Mouse (Mus musculus) left cerebral cortex, postnatal 10 days (tissue): Measurements from ENCODE around the gene Kalrn. TPM values are rescaled to one million over a fixed set of nuclear protein-coding genes. Genes with fewer than 3 reads are reported as not detected.

ENCODE experiments used
- DNase-seq, 2 experiments: peaks; one replicate each; pipeline ENCODE4 v3.0.0; 2021 to 2022; ENCODE audit warnings: low spot score in 2 of 2, mixed read lengths in 1 of 2; ENCODE audit errors: extremely low spot score in 1 of 2
- intact Hi-C: fragments of 180-260 bp; cut with DNase I; formaldehyde crosslinking; loops from one replicate; pipeline ENCODE4 v1.15.1; 2025
- total RNA-seq, 2 experiments: library from RNA; stranded (reverse); gene quantifications; 2 replicates each; pipeline ENCODE4 v1.2.3; 2021

The Kalrn gene
- total RNA-seq, 2 experiments from 2014 or later = 318 to 335 TPM

DNA sequence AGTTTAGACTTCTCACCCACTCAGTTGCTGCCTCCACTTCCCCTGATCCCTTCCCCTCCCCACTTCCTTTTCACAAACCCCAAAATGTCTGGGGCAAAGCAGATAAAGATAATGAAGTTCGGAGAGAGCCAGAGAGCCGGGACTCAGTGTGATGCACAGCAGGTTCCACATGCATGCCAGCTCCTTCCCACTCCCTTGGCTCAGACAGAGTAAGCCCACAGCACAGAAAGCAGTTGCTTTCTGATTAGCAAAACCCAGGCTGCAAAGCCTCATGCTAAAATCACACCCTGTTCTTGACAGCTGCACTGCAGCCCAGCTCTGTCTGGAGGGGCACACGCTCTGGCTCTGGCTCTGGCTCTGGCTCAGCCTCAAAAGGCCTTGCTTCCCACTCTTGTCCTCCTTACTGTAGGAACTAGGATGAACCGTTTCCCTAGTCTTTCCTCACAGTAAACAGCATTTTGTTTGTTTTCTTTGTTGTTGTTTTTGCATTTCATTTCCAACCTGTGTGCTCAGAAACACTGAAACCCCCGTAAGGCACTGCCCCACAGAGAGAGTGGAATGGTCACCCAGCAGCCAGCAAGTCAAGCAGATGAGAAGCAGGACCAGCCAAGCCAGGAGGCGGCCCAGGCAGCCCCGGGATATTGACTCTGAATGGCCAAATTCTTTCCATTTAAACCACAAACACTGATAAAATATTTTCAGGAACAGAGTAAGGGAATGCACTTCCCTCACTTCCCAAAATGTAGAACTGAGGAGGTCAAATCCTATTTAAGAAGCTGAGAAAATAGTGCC is 230.8 kb downstream of the Kalrn start:
- intact Hi-C loops = loop anchor here (5.0 to 10.0 kb wide), 2 partner anchors 185 to 322 kb away; no protein-coding TSS in a partner anchor
- DNase-seq = peak; percentile 54 to 73

DNA sequence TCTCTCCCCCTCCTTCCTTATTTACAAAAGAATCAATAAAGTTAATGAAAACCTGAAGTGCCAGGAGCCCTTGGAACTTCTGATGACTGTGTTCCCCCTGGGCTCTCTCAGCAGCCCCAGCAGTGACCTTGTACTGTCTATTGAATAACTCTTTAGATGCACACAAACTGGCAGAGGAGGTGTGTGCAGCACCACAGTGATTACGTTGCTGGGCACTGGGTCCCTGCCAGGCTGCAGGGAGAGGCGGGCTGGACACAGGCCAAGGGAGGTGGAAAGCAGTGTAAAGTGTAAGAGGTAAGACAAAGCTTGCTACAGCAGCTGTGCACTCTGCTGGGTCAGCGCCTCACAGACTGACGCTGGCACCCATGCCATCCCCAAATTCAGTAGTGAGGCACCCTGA is 238.4 kb downstream of the Kalrn start:
- peak in 1 of 2 experiments; percentile 59 for DNase-seq
- intact Hi-C loops = no loop called here

DNA sequence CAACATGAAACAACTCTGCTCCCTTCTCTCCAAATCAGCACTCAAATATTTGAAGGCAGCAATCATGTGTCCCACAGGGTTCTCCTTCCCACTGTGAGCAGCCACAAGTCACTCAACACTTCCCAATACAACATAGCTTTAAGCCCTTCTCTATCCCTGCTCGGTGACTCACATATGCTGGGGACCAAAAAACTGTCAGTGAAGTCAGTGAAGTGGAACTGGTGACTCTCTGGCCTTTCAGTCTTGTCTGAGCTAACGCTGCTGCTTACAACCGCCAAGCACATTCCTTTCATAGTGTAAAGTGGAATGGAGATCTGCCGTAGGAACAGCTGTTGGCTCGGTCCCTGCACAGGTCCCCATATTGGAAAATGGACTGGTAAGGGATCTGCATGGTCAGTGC is 241.7 kb downstream of the Kalrn start:
- intact Hi-C loops = no loop called here
- DNase-seq = no peak

DNA sequence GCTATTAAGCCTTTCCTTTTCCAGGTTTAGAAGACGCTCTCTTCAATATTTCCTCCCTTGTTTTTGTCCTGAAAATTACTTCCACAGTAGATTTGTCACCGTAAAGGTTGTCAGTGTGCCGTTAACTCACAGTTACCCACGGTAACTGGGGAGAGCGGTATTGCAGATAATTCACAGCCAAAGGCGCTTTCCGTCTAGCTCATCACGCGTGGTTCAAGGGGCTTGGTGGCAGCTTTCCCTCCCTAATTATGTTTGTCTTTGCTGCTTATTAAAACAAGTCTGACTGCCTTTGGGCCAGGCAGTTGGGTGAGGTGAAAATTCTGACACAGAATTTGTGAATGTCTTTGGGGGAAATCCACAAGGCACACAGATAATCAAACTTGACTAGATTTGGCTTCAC is 243.5 kb downstream of the Kalrn start:
- intact Hi-C loops = no loop called here
- DNase-seq = no peak

DNA sequence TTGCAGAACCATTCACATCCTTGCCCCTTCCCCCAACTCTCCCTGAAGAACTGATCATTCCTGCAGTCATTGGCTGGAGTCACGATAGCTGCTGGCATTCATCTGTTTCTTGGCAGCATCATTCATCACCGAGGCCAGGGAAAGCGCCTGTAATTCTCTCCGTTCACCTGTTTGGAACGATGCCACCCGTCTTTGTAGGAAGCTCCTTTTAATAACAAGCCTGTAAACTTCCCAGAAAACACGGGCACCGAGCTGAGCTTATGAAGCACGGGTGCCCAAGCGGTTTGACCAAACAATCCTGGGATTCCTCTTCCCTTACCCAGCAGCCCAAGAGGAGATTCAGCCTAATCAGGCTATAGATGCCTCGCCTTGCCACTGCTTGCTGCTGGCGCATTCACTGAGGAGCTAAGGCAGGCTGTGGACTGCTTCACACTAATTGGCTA is 243.9 kb downstream of the Kalrn start:
- intact Hi-C loops = no loop called here
- peak; percentile 30 to 39 for DNase-seq

DNA sequence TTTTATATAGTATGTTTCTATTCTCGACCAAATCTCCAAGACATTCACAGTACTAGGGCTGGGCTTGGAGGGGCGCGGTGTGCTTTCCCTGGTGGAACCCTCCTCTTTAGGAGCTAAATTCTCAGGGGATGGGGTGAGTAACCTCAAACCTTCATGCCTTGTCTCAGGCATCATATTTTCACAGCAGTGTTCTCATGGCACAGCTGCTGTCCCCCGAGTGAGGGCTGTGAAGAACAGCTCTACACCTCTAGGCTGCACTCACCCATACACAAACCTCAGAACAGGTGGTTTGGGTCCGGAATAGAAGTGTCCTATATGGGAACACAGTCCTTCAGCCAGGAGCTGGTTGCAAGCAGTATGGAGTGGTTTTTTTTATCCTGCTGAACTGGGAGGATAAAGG is 245.4 kb downstream of the Kalrn start:
- intact Hi-C loops = no loop called here
- no peak for DNase-seq

DNA sequence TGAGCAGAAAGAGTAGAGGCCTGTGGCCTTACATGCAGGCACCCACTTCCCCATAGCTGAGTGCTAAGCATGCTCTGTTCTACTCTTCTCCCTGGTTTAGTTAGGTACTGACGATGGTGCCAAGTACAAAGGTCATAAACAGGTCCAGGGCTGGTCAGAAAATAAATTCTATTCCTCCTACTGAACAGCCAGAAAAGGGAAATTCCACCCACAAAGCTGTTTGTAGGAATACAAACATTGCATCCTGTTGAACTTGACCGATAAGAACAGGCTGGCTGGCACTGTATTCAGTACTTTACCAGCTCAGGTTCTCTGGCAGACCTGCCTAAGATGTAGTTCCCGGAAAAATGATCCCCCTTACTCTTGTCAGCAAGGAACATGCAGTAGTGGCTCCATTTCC is 247.5 kb downstream of the Kalrn start:
- intact Hi-C loops = no loop called here
- no peak for DNase-seq

DNA sequence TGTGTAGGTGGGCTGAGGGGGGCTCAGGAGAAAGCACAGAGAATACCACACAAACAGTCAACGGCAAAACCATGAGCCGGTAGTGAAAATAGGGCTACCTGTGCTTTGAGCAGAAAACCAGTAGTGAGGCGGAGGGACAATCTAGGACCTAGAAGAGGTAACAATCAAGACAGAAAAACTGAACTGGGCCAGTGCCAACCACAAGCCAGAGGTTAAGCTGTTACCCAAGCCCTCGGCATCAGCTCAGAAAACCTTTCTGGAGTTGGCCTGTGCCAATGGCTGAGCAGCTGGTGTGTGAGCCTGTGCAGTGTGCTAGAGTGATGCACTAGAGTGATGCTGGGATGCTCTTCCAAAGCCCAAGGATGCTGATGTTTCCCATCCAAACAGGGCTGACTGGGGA is 248.2 kb downstream of the Kalrn start:
- intact Hi-C loops = no loop called here
- DNase-seq = no peak

DNA sequence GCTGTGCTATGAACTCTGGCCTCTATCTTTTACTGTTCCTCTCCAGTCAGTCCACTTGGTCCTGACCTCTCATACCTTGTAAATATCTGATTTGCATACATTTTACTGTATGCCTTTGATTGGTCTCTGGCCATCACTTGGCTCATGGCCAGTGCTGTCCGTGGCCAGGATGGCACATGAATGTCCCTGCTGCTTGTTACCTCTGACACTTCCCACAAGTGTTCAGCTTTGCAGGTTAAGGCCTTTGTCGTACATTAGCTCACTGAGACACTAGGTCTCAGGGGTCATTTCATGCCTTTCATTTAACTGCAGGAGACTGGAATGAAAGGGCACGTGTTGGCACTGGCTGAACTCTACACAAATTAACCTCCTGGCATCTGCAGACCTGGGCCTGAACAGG is 248.6 kb downstream of the Kalrn start:
- intact Hi-C loops = no loop called here
- DNase-seq = no peak

DNA sequence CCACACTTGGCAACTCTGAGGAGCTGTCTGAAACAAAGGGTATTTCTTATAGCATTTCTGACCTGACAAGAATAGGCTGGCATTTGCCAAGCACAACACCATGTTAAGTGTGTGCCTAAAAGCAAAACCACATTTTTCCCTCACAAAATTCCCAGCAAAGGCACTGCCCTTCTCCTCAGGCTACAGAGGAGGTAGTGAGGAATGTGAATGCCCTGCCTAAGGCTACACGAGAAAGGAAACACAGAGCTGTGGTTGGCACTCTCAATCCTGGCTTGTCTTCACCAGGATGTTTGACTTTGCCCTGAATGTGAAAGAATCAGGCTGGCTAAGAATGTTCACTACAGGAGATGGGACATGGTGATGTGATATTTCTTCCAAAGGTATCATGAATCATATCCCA is 249.8 kb downstream of the Kalrn start:
- intact Hi-C loops = no loop called here
- DNase-seq = no peak

DNA sequence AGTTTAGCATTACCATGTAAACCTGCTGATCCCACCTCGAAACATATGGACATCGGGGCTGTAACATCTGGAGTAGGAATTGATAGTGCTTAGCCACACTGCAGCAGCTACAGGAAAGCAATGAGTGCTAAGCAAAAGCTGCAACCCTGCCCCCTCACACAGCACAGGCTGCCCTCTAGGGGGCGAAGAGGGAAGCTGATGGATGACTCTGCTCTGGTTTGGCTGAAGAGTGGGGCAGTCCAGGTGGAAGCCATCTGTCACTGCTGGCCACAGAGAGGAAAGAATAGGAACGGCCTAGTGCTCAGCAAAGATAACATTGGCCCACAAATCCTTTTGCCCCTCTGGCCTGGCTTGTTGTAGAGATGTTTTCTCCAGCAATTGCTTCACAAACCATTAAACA is 250.8 kb downstream of the Kalrn start:
- intact Hi-C loops = no loop called here
- DNase-seq = peak in 1 of 2 experiments; percentile 71

DNA sequence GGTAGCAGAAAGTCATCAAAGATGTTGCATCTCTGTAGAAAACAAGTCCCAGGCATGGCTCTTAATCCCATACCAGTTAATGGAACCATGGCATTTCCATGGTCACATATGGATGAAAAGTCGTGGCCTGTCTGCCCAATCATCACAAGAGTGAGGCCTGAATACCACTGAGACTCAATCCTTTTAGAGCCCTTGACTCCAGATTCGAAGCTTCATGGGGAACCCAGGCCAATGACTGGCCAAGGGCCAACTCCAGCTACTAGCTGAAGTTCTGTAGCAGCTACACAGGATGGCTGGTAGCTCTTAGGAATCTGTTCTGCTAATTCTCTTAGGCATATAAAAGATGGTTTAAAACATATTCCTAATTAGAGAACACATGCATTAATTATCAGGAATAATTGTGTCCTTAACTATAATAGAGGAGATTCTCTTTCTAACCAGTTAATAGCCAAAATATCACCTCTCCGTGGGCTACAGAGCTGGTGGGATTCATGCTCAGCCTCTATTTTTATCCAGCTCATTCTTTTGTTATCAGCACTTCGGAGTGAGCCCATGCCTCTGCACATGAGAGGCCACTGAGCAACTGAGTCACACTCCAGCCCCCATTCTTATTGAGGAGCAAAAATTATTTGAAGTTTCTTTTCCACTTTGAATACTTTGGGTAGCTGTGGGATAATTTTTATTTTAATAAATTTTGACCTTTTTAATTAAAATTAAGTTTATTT is 252.1 kb downstream of the Kalrn start:
- no peak for DNase-seq
- intact Hi-C loops = no loop called here

DNA sequence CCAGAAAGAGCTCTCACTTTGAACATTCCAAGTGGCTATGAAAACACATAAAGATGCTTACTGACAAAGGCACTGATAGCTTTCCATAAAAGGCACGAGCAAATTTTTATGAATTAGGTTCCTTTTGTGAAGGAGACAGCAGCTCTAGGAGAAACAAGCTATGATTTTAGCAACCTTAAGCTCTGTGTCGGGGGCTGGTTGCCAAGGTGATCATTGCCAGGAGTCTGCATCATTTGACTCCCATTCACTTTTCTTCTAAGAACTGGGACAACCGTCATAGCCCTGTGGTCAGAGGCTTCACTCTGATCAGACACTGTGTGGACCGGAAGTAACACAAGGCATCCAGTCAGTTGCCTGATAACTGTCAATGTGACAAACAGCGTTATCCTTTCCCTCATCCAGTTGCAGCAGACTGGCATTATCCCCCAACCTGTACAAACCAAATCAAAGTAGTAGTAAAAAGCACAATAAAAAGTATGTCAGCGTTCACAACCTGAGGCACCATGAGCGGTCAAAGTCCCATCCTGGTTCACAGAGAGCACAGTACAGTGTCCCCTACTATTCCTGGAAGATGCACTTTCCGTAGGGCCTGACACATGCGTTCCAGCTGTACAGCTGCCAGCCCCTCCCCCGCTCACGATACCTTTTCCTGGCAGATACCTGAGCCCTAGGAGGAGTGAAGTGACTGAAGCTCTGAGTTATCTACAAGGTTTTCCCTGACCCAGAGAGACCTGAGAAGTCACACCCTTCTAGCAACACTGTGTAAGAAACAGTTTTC is 253.1 kb downstream of the Kalrn start:
- DNase-seq = no peak
- intact Hi-C loops = no loop called here

DNA sequence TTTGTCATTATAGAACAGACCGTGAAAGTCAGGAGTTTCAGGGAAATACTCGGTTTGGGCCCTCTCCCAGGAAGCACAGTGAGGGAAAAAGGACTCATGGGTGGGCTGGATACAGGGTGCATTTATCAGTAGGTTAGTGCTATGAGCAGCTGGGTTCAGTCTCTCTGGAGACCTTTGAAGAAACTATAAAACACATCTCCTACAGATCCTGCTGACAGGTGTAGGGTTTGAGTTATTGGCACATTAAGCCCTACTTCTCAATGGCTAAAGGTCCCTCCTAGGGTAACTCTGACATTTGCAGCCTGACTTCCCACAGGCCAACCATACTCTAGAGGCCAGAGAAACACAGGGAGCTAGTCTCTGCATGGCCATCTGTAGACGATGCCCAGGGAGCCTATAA is 256.2 kb downstream of the Kalrn start:
- intact Hi-C loops = loop anchor here (10.0 kb wide), 1 partner anchor 378 kb away; the partner anchor contains the start of gene Ccdc14
- DNase-seq = no peak

DNA sequence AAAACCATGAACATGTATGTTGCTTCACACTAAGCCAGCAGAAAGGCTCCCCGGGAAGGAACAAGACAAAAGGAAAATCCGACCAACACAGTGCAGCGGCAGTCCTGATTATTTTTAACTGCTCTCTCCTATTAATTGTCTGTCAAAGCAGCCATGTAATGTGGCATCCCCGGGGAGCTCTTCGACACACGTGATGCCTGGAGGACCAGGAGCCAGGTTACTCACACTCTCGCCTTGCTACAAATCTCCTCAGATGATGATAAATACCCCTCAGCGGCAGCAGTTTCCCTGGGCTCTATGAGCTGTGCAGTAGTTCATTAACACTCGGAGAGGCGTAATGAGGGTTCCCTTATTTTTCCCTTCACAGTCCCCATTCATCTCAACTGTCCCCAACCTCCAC is 257.1 kb downstream of the Kalrn start:
- intact Hi-C loops = loop anchor here (10.0 kb wide), 1 partner anchor 379 kb away; the partner anchor contains the start of gene Ccdc14
- DNase-seq = no peak

DNA sequence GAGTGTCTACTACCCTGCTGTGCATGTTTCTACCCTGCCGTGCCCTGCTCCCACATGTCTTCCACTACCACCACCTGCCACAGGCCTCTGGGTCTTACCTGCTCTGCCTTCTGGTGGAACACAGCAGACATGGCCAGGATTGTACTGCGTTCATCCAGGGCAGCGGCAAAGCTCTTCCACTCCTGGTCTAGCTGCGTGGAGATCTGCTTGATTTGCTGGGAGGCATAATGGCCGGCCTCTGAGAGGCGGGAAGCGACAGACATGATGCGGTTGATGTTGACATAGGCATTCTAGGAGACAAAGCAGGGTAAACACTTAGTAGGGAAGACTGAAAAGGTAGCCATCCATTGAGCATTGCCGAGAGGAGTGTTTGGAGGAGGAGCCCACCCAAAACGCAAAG is 259.3 kb downstream of the Kalrn start:
- no peak for DNase-seq
- intact Hi-C loops = loop anchor here (10.0 kb wide), 1 partner anchor 381 kb away; the partner anchor contains the start of gene Ccdc14

DNA sequence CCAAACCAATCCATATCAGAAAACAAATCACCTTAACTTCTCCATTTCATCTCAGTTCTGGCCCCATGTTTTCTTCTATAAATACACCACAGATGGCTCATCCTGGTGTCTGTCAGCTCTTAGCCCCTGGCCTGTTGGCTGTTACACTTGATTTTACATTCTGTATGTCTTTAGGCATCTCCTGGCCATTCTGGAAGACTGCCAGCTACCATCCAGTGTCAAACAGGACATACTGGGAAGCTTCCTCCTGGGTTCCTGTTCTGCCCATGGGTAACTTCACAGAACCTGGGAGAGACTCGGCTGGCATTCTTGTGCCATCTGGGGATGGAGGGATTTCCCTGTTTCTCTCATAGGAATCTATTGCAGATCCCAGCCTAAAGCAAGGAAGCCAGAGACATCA is 261.8 kb downstream of the Kalrn start:
- intact Hi-C loops = loop anchor here (10.0 kb wide), 1 partner anchor 383 kb away; the partner anchor contains the start of gene Ccdc14
- DNase-seq = no peak

DNA sequence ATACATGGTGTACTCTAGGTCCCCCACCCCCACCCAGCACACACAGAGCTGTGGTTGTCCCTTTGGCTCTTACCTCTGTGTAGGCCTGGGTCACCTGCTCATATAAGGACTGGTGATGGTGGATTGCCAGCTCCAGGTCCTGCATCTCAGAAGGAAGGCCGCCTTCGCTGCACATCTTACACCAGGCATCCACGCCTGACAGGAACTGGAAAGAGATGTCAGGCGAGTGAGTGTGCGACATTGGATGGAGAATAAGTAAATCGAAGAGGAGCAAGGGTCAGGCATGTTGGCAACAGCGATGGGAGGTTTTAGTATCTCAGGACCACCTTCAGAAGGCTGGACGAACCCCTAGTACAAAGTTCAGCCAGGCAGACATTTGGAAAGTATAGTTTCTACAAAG is 263.0 kb downstream of the Kalrn start:
- intact Hi-C loops = loop anchor here (10.0 kb wide), 1 partner anchor 384 kb away; the partner anchor contains the start of gene Ccdc14
- DNase-seq = no peak

DNA sequence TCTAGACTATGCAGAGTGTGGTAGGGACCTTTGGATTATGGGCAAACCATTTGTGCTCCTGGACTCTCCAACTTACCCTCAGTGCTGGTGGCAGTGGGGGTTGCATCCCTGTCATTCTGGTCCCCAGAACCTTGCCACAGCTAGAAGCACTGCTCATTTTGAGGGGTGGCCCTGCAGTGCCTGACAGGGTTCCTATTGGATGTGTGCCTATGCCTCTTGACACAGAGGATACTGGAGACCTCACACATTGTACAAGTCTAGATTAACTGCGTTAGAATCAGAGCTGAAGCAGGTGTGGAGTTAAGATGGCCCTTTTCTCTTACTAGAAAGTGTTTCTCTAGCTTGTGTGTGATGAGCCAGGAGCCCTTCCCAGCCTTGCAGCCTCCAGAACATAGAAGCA is 265.0 kb downstream of the Kalrn start:
- DNase-seq = no peak
- intact Hi-C loops = no loop called here
